Mouse (Mus musculus) olfactory bulb, adult 2 months (tissue): ENCODE results near the gene Gm42957. TPM values are rescaled to one million over a fixed set of nuclear protein-coding genes. Genes with fewer than 3 reads are reported as not detected.
"Not testable (repeated sequence)": the region's sequence is repeated elsewhere in the genome, so short reads cannot be mapped to it uniquely, and the experiment has no call there.

Source experiments
- H3K27ac ChIP-seq: fragments of 200-500 bp; 2 replicates; pipeline ENCODE4 v1.5.1; 2012; ENCODE audit warnings: low read depth, low read length; ENCODE audit not compliant: insufficient read depth
- H3K4me1 ChIP-seq: fragments of 200-500 bp; 2 replicates; pipeline ENCODE4 v1.6.1; 2012; ENCODE audit warnings: low read length; ENCODE audit not compliant: control insufficient read depth, insufficient read depth
- H3K4me3 ChIP-seq: fragments of 200-500 bp; 2 replicates; pipeline ENCODE4 v1.5.1; 2012; ENCODE audit warnings: mild to moderate bottlenecking, low read depth, low read length, moderate library complexity; ENCODE audit not compliant: insufficient read depth
- CTCF ChIP-seq: fragments of 200-500 bp; IDR thresholded peaks from 2 replicates; pipeline ENCODE4 v1.5.1; 2012; ENCODE audit warnings: low read depth, mild to moderate bottlenecking, low read length, moderate library complexity; ENCODE audit not compliant: insufficient read depth
- POLR2A ChIP-seq: fragments of 200-500 bp; IDR thresholded peaks from 2 replicates; pipeline ENCODE4 v1.6.1; 2012; ENCODE audit warnings: mild to moderate bottlenecking, low read depth, low read length, moderate library complexity; ENCODE audit not compliant: insufficient read depth
- WGBS: fragments of 180-500 bp; shearing (Covaris S2); methylation state at CpG from one replicate; pipeline ENCODE4 v1.1.7; 2018; 5-methylcytosine and 5-hydroxymethylcytosine counted together
- polyA plus RNA-seq: library from polyadenylated mRNA; stranded (reverse); fragments of >200 nt; gene quantifications from 2 replicates; pipeline ENCODE4 v1.2.4, GENCODE M21; 2012; ENCODE audit warnings: low replicate concordance; ENCODE audit not compliant: missing spikeins, insufficient read depth, insufficient read length

The Gm42957 gene
- polyA plus RNA-seq, 1 experiment, result not detected

DNA sequence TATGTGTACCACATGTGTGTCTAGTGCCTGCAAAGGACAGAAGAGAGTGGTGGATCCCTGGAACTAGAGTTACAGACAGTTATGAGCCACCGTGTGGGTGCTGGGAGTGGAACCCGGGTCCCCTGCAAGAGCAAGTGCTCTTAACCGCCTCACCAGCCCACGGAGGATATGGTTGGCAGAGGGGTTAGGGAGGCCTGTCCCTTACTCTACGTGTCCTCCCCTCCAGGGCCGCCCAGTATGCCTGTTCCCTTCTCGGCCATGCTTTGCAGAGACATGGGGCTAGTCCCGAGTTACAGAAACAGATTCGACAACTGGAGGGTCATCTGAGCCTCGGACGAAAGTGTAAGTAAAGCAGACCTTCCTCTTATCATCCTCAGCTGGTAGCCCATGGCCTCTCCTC, 1.2 kb downstream of the Gm42957 start:
- TF ChIP-seq CTCF, result no peak
- no peak for TF ChIP-seq POLR2A
- 65% methylated on average over 11 of the region's 11 CpGs for WGBS
- no peak overlapping the region for H3K27ac ChIP-seq
- H3K4me1 ChIP-seq, result peaks cover 8% of the 10 kb centered on the region
- H3K4me3 ChIP-seq, result peak overlapping the region; percentile 4; the same call in 1 of the 2 replicates

GRCm38 (mm10) chr3:96639219-96639618, 3.9 kb downstream of the Gm42957 start:
- Histone ChIP-seq H3K27ac (no peak overlapping the region), H3K4me1 (peaks cover 8% of the 10 kb centered on the region), H3K4me3 (no peak overlapping the region)
- WGBS, result 77% methylated on average over 1 of the region's 1 CpGs
- TF ChIP-seq POLR2A (no peak), CTCF (no peak)

GRCm38 (mm10) chr3:96645018-96645649, 9.9 kb downstream of the Gm42957 start, which contains the start of gene Itga10:
TSS of gene Itga10 (plus strand) at chr3:96645584.
- TF ChIP-seq POLR2A, result no peak
- TF ChIP-seq CTCF, result no peak
- Histone ChIP-seq H3K4me3 (no peak within 1 kb of the TSS), H3K27ac (no peak within 1 kb of the TSS; the same call in 1 of the 2 replicates), H3K4me1 (peaks cover 10% of the 10 kb centered on the region)
- 64% methylated on average over 7 of the region's 7 CpGs for whole genome bisulfite sequencing

GRCm38 (mm10) chr3:96647365-96647764, 12.1 kb downstream of the Gm42957 start:
- TF ChIP-seq POLR2A (no peak), CTCF (no peak)
- H3K4me3 ChIP-seq, result no peak overlapping the region
- WGBS, result 87% methylated on average over 3 of the region's 3 CpGs
- H3K27ac ChIP-seq, result no peak overlapping the region
- H3K4me1 ChIP-seq, result peaks cover 10% of the 10 kb centered on the region

- WGBS, result 90% methylated on average over 2 of the region's 2 CpGs
- no peak for TF ChIP-seq POLR2A
- TF ChIP-seq CTCF, result no peak
- peaks cover 6% of the 10 kb centered on the region for H3K4me1 ChIP-seq
- H3K4me3 ChIP-seq, result no peak overlapping the region
- H3K27ac ChIP-seq, result no peak overlapping the region
These were observed 25.6 kb downstream of the Gm42957 start for GRCm38 (mm10) chr3:96660901-96661300.

DNA sequence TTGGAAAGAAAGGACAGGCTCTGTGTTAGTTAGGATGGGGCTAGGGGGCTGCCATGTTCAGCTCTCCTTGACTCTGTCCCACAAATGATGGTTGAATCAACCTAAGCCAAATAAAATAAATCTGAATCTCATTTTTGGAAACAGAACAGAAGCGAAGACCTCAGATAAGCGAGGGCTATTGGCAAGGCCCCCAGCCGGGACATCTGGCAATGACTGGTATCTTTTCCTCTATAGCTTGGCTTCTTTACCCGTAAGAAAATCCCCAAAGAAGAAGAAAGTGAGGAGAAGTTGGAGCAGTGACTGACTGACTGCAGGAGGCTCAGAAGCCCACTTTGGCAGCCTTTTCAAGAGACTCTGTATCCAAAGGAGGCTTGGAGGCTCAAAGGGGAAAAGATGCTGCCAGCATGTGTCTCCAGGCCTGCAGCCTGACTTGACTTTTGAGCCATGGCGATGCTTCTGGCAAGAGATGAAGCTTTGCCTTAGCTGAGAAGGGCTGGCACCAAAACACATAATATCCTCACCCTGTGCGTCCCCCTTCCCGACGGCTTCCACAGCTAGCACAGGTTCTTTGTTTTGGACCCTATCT, 27.6 kb downstream of the Gm42957 start:
- 35% methylated on average over 8 of the region's 8 CpGs for WGBS
- Histone ChIP-seq H3K4me1 (peaks cover 6% of the 10 kb centered on the region), H3K27ac (peak overlapping the region; percentile 50; the same call in 1 of the 2 replicates), H3K4me3 (no peak overlapping the region)
- TF ChIP-seq POLR2A (no peak), CTCF (no peak)

DNA sequence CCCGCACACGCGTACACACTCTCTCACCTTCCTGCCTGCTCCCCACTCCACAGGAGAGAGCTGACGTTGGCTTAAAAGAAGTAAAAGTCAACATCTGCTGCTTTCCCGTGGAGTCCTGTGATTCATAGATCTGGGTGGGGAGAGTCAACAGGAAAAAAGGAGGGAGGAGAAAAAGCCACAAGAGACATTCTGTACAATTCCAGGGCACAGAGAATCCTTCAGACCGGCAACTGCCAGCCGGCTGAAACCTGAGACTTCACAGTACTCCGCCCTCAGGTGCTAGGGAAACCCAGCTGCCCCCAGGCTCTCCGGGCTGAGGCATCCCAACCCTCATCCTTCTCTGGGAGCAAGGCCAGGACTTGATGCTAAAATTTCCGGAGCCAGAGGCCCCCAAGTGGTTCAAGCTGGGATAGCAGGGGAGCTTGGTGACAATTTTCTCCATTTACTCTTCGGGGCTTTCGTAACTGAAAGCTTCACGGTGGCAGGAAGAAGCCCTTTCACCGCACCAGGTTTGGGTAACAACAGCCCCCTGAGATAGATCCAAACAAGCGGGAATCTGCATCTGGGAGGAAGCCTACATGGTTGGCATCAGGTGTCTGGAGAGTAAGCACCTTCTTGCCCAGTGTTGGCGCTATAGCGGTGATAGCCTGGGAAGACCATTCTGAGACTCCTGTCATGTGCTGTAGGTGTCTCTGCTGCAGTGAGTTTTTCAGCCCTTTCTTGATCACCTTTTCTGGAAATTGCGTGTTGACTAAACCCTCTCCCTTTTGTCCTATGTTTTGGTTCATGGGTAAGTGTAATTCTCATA, 28.4 kb downstream of the Gm42957 start:
- peak overlapping the region; percentile 38 for H3K4me3 ChIP-seq
- no peak for TF ChIP-seq POLR2A
- TF ChIP-seq CTCF, result peak; percentile 75
- peaks cover 6% of the 10 kb centered on the region for H3K4me1 ChIP-seq
- 3% methylated on average over 18 of the region's 18 CpGs for WGBS
- peak overlapping the region; percentile 78 for H3K27ac ChIP-seq

DNA sequence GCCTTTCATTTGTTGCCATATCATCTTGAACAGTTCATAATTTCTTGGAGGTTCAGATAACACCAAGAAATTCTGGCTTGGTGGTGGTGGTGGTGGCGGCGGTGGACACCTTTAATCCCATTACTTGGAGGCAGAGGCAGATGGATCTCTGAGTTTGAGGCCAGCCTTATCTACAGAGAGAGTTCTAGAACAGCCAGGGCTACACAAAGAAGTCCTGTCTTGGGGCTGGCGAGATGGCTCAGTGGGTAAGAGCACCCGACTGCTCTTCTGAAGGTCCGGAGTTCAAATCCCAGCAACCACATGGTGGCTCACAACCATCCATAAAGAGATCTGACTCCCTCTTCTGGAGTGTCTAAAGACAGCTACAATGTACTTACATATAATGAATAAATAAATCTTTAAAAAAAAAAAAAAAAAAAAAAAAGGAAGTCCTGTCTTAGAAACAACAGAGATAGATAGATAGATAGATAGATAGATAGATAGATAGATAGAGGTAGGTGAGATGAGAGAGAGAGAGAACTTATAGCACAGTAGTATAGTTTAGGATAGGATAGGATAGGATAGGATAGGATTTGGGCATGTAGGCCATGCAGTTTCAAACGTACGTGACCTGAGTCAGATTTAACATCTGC, 30.6 kb downstream of the Gm42957 start:
- not testable (repeated sequence) for H3K4me3 ChIP-seq, H3K27ac ChIP-seq, H3K4me1 ChIP-seq
- 91% methylated on average over 7 of the region's 7 CpGs for WGBS

GRCm38 (mm10) chr3:96666916-96667315, 31.6 kb downstream of the Gm42957 start:
- TF ChIP-seq POLR2A (no peak), CTCF (no peak)
- WGBS, result 94% methylated on average over 5 of the region's 5 CpGs
- H3K4me3 ChIP-seq, result no peak overlapping the region
- H3K4me1 ChIP-seq, result peaks cover 6% of the 10 kb centered on the region
- H3K27ac ChIP-seq, result no peak overlapping the region
